Mouse (Mus musculus): ENCODE measurements around the gene Tcf23. TPM values are rescaled to one million over a fixed set of nuclear protein-coding genes. Genes with fewer than 3 reads are reported as not detected.

Tcf23 gene
- polyA plus RNA-seq, 1 experiment from 2014 or later = 0.11 TPM

DNA sequence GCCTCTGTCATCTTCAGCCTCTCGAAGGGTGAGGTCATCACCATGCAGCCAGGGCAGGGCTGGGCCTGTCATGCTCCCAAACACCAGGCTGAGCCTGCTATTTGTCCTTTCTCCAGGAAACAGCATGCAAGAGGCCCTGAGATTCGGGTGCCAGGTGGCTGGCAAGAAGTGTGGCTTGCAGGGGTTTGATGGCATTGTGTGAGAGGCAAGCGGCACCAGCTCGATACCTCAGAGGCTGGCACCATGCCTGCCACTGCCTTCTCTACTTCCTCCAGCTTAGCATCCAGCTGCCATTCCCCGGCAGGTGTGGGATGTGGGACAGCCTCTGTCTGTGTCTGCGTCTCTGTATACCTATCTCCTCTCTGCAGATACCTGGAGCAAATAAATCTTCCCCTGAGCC lies 37.6 kb upstream of the Tcf23 start:
- Histone ChIP-seq H3K9me3 (no peaks in the 10 kb centered on the region), H3K27ac (no peak overlapping the region), H3K4me1 (peaks cover 5% of the 10 kb centered on the region; the same call in 1 of the 2 replicates), H3K36me3 (no peaks in the 10 kb centered on the region), H3K27me3 (ENCODE audit: insufficient read depth, poor library complexity, severe bottlenecking) (no peaks in the 10 kb centered on the region; the same call in 1 of the 2 replicates), H3K4me3 (no peak overlapping the region)
- WGBS = 78% methylated on average over 6 of the region's 6 CpGs
- DNase-seq (ENCODE audit: low spot score) = no peak

GRCm38 (mm10) chr5:30931378-30931777 lies 37.1 kb upstream of the Tcf23 start:
- Histone ChIP-seq H3K27me3 (ENCODE audit: insufficient read depth, poor library complexity, severe bottlenecking) (no peaks in the 10 kb centered on the region; the same call in 1 of the 2 replicates), H3K27ac (no peak overlapping the region), H3K4me3 (no peak overlapping the region), H3K9me3 (no peaks in the 10 kb centered on the region), H3K4me1 (peaks cover 5% of the 10 kb centered on the region; the same call in 1 of the 2 replicates), H3K36me3 (no peaks in the 10 kb centered on the region)
- DNase-seq (ENCODE audit: low spot score) = no peak
- 66% methylated on average over 4 of the region's 4 CpGs for WGBS

DNA sequence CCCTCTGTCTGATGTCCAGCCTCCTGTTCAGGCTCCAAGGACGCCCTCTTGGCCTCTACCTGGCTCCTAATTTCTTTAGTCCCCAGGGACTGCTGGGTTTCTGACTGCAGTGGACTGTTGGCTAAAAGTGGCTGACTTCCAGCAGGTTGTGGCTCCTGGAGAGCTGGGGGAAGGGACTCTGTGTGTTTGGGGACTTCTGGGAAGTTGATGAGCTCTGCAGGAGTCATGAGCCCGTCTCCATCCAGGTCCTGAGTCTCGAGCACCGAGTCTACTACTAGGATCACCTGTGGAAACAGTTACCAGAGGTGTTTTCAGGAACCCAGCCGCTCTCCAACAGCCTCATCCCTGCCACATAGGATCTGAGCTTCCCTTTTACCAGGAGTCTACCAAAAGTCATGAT lies 34.8 kb upstream of the Tcf23 start:
- DNase-seq (ENCODE audit: low spot score) = no peak
- 70% methylated on average over 5 of the region's 5 CpGs for WGBS
- no peaks in the 10 kb centered on the region; the same call in 1 of the 2 replicates for H3K27me3 ChIP-seq (ENCODE audit: insufficient read depth, poor library complexity, severe bottlenecking)

DNA sequence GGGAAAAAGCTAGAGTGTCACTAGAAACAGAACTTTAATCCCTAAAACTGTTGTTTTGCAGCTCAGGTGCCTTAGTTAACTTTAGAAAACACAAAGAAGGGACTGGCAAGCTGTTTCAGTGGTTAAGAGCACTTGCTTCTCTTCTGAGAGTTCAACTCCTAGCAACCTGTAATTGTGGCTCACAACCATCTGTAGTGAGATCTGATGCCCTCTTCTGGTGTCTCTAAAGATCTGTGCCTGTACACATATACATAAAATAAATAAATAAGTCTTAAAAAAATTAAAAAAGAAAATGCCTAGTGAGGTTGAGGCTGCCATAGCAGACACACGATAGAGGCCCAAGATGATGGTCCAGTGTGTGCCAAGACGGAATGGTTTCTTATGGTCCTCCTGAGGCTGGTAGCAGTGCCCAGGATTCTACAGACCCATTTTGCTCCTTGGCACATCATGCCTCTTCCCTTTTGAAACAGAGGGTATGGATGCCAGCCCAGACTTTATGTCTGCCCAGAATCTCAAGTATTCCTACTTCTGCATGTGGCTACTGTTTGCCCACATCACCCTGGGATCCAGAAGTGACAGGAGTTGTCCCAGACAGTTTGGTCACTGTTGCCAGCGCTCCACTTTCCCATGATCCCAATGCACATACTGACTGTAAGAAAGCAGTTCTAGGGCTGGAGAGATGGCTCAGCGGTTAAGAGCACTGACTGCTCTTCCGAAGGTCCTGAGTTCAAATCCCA lies 33.6 kb upstream of the Tcf23 start:
- Histone ChIP-seq H3K4me3 (no peak overlapping the region), H3K9me3 (no peaks in the 10 kb centered on the region), H3K36me3 (no peaks in the 10 kb centered on the region), H3K27ac (no peak overlapping the region), H3K27me3 (ENCODE audit: insufficient read depth, poor library complexity, severe bottlenecking) (no peaks in the 10 kb centered on the region; the same call in 1 of the 2 replicates), H3K4me1 (peaks cover 5% of the 10 kb centered on the region; the same call in 1 of the 2 replicates)
- 88% methylated on average over 5 of the region's 5 CpGs for WGBS
- no peak for DNase-seq (ENCODE audit: low spot score)

More for the DNA sequence above, 34.8 kb upstream of the Tcf23 start:
- H3K4me1 ChIP-seq = peaks cover 5% of the 10 kb centered on the region; the same call in 1 of the 2 replicates
- no peak overlapping the region for H3K27ac ChIP-seq
- H3K9me3 ChIP-seq = no peaks in the 10 kb centered on the region
- no peak overlapping the region for H3K4me3 ChIP-seq
- no peaks in the 10 kb centered on the region for H3K36me3 ChIP-seq

GRCm38 (mm10) chr5:30943004-30943403 lies 25.5 kb upstream of the Tcf23 start:
- 95% methylated on average over 2 of the region's 2 CpGs for WGBS
- no peaks in the 10 kb centered on the region for H3K9me3 ChIP-seq
- DNase-seq (ENCODE audit: low spot score) = no peak
- no peak overlapping the region for H3K4me3 ChIP-seq
- no peaks in the 10 kb centered on the region for H3K36me3 ChIP-seq
- peaks cover 20% of the 10 kb centered on the region for H3K27me3 ChIP-seq (ENCODE audit: insufficient read depth, poor library complexity, severe bottlenecking)
- no peak overlapping the region for H3K27ac ChIP-seq
- peaks cover 9% of the 10 kb centered on the region; the same call in 1 of the 2 replicates for H3K4me1 ChIP-seq

- no peak for DNase-seq (ENCODE audit: low spot score)
- WGBS = 85% methylated on average over 6 of the region's 6 CpGs
- no peaks in the 10 kb centered on the region for H3K9me3 ChIP-seq
- peaks cover 17% of the 10 kb centered on the region for H3K4me1 ChIP-seq
- peaks cover 20% of the 10 kb centered on the region for H3K27me3 ChIP-seq (ENCODE audit: insufficient read depth, poor library complexity, severe bottlenecking)
- H3K36me3 ChIP-seq = no peaks in the 10 kb centered on the region
- no peak overlapping the region for H3K4me3 ChIP-seq
- no peak overlapping the region for H3K27ac ChIP-seq
Measured at GRCm38 (mm10) chr5:30944344-30944743, 24.1 kb upstream of the Tcf23 start.

GRCm38 (mm10) chr5:30944956-30945781 lies 23.3 kb upstream of the Tcf23 start, which contains the start of gene Cgref1:
Gene Cgref1 (minus strand): TSS chr5:30945591.
- no peaks in the 10 kb centered on the region for H3K9me3 ChIP-seq
- WGBS = 5% methylated on average over 44 of the region's 44 CpGs

GRCm38 (mm10) chr5:30948620-30949019 lies 19.8 kb upstream of the Tcf23 start:
- H3K4me1 ChIP-seq = peaks cover 25% of the 10 kb centered on the region
- H3K27me3 ChIP-seq (ENCODE audit: insufficient read depth, poor library complexity, severe bottlenecking) = peaks cover 20% of the 10 kb centered on the region
- DNase-seq (ENCODE audit: low spot score) = no peak
- H3K9me3 ChIP-seq = no peaks in the 10 kb centered on the region
- H3K27ac ChIP-seq = no peak overlapping the region
- no peak overlapping the region for H3K4me3 ChIP-seq
- WGBS = 78% methylated on average over 5 of the region's 5 CpGs
- H3K36me3 ChIP-seq = peaks cover 18% of the 10 kb centered on the region

More at GRCm38 (mm10) chr5:30944956-30945781, 23.3 kb upstream of the Tcf23 start, which contains the start of gene Cgref1:
- DNase-seq (ENCODE audit: low spot score) = peak; percentile 81
- Histone ChIP-seq H3K27ac (peak within 1 kb of the TSS; percentile 84), H3K27me3 (ENCODE audit: insufficient read depth, poor library complexity, severe bottlenecking) (peaks cover 20% of the 10 kb centered on the region), H3K4me3 (peak within 1 kb of the TSS; percentile 66), H3K36me3 (no peaks in the 10 kb centered on the region), H3K4me1 (peaks cover 21% of the 10 kb centered on the region)

- Histone ChIP-seq H3K9me3 (no peaks in the 10 kb centered on the region), H3K27me3 (ENCODE audit: insufficient read depth, poor library complexity, severe bottlenecking) (peaks cover 13% of the 10 kb centered on the region), H3K4me3 (peak overlapping the region; percentile 73), H3K36me3 (peaks cover 30% of the 10 kb centered on the region), H3K4me1 (peaks cover 25% of the 10 kb centered on the region), H3K27ac (peak overlapping the region; percentile 77)
- peak; percentile 97 for DNase-seq (ENCODE audit: low spot score)
- under 1% methylated on average over 31 of the region's 31 CpGs for WGBS
Measured at GRCm38 (mm10) chr5:30949654-30950326, 18.7 kb upstream of the Tcf23 start.

- 0 out of 2 replicates have a peak overlapping the region, but pooled peaks have one; percentile 77 for H3K27ac ChIP-seq
- 66% methylated on average over 4 of the region's 4 CpGs for WGBS
Measured at GRCm38 (mm10) chr5:30950451-30950850, 18.0 kb upstream of the Tcf23 start.

GRCm38 (mm10) chr5:30950922-30951321 lies 17.5 kb upstream of the Tcf23 start:
- Histone ChIP-seq H3K4me3 (no peak overlapping the region), H3K9me3 (no peaks in the 10 kb centered on the region), H3K27me3 (ENCODE audit: insufficient read depth, poor library complexity, severe bottlenecking) (0 out of 2 replicates have a peak, but pooled peaks cover 2% of the 10 kb centered on the region), H3K4me1 (peaks cover 16% of the 10 kb centered on the region), H3K36me3 (peaks cover 41% of the 10 kb centered on the region), H3K27ac (no peak overlapping the region)
- DNase-seq (ENCODE audit: low spot score) = no peak
- WGBS = 80% methylated on average over 2 of the region's 2 CpGs

More at GRCm38 (mm10) chr5:30950451-30950850, 18.0 kb upstream of the Tcf23 start:
- DNase-seq (ENCODE audit: low spot score) = no peak
- peaks cover 37% of the 10 kb centered on the region for H3K36me3 ChIP-seq
- H3K4me3 ChIP-seq = peak overlapping the region; percentile 73
- peaks cover 18% of the 10 kb centered on the region for H3K4me1 ChIP-seq
- H3K27me3 ChIP-seq (ENCODE audit: insufficient read depth, poor library complexity, severe bottlenecking) = peaks cover 6% of the 10 kb centered on the region; the same call in 1 of the 2 replicates
- H3K9me3 ChIP-seq = no peaks in the 10 kb centered on the region

DNA sequence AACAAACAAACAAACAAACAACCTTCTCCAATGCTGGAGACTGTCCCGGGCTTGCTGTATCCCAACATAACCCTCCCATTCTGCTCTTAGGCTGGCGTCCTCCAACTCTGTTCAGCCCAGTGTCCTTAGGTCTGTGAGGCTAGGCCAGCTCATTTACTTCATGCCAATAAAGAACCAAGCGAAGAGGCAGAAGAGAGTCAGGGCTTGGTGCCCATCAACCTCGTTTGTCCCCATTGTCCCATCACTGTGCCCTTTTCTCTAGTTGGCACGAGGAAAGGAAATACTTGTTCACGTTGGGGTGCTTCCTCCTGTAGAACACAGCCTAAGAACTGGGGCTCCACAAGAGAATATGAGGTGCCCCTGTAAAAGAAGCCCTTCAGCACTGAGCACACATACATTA lies 16.8 kb upstream of the Tcf23 start:
- no peak for DNase-seq (ENCODE audit: low spot score)
- H3K27me3 ChIP-seq (ENCODE audit: insufficient read depth, poor library complexity, severe bottlenecking) = no peaks in the 10 kb centered on the region
- no peak overlapping the region for H3K27ac ChIP-seq
- WGBS = 87% methylated on average over 6 of the region's 6 CpGs
- no peak overlapping the region for H3K4me3 ChIP-seq
- peaks cover 16% of the 10 kb centered on the region for H3K4me1 ChIP-seq
- H3K9me3 ChIP-seq = no peaks in the 10 kb centered on the region
- H3K36me3 ChIP-seq = peaks cover 44% of the 10 kb centered on the region

All from heart, embryonic 10.5 days (tissue).